ENCODE assay signal across 16 mouse cellular contexts in genomic region chr17:29864440-29864839, GRCm38 (mm10).
DNase-seq lines count a peak whose midpoint lies in the region; ATAC-seq and TF ChIP-seq lines count a peak whose summit lies in the region.
"Had no signal": no experiment of that assay in that cellular context is flagged by ENCODE, and none has a peak within 500 bp of the region (broad histone marks: within the 10 kb centered on the region; RNA-seq: fewer than 3 reads in every experiment).

No protein-coding gene starts in this region.

- no peaks in the 10 kb centered on the region for H3K27me3 ChIP-seq in forebrain, postnatal 0 days (ENCODE audit: insufficient read depth, low read length)
- no peaks in the 10 kb centered on the region for H3K27me3 ChIP-seq in forebrain, embryonic 14.5 days (replicated peaks; ENCODE audit: control insufficient read depth, insufficient read depth, low read length)
- no peaks in the 10 kb centered on the region for H3K27me3 ChIP-seq in liver, embryonic 11.5 days (replicated peaks; ENCODE audit: control insufficient read depth, insufficient read depth, low read length)
- no peaks in the 10 kb centered on the region for H3K27me3 ChIP-seq in neural tube, embryonic 15.5 days (replicated peaks)
- H3K27me3 ChIP-seq: embryonic facial prominence, embryonic 13.5 days; hindbrain, embryonic 12.5 days had no signal

- H3K9me3 ChIP-seq in forebrain, postnatal 0 days (ENCODE audit: low read length): 0 out of 2 replicates have a peak, but pooled peaks cover 6% of the 10 kb centered on the region
- H3K9me3 ChIP-seq in forebrain, embryonic 14.5 days (replicated peaks; ENCODE audit: control insufficient read depth, low read length): no peaks in the 10 kb centered on the region
- H3K9me3 ChIP-seq in liver, embryonic 11.5 days (ENCODE audit: control insufficient read depth, low read length): no peaks in the 10 kb centered on the region
- H3K9me3 ChIP-seq in neural tube, embryonic 15.5 days (replicated peaks): no peaks in the 10 kb centered on the region

- H3K9ac ChIP-seq in forebrain, postnatal 0 days: no peak overlapping the region
- H3K9ac ChIP-seq in forebrain, embryonic 14.5 days (ENCODE audit: low read length): no peak overlapping the region
- no peak overlapping the region for H3K9ac ChIP-seq in liver, embryonic 11.5 days (ENCODE audit: low read depth, low read length)
- no peak overlapping the region for H3K9ac ChIP-seq in neural tube, embryonic 15.5 days (replicated peaks)
- H3K9ac ChIP-seq: embryonic facial prominence, embryonic 13.5 days; hindbrain, embryonic 12.5 days had no signal

- H3K4me3 ChIP-seq in forebrain, postnatal 0 days (ENCODE audit: low read depth, low read length): no peak overlapping the region
- no peak overlapping the region for H3K4me3 ChIP-seq in forebrain, embryonic 14.5 days (ENCODE audit: low read depth, low read length)
- H3K4me3 ChIP-seq in liver, embryonic 11.5 days (ENCODE audit: low read depth, low read length): no peak overlapping the region
- H3K4me3 ChIP-seq in neural tube, embryonic 15.5 days (replicated peaks): no peak overlapping the region
- H3K4me3 ChIP-seq: embryonic facial prominence, embryonic 13.5 days; forebrain, embryonic 10.5 days; hindbrain, embryonic 12.5 days; midbrain, embryonic 10.5 days had no signal

- H3K27ac ChIP-seq in forebrain, postnatal 0 days (ENCODE audit: low read depth, low read length): no peak overlapping the region
- H3K27ac ChIP-seq in forebrain, embryonic 14.5 days (ENCODE audit: low read depth, low read length): no peak overlapping the region
- no peak overlapping the region for H3K27ac ChIP-seq in liver, embryonic 11.5 days (ENCODE audit: low read depth, low read length)
- no peak overlapping the region for H3K27ac ChIP-seq in neural tube, embryonic 15.5 days (replicated peaks)
- H3K27ac ChIP-seq: embryonic facial prominence, embryonic 13.5 days; forebrain, embryonic 10.5 days; hindbrain, embryonic 12.5 days; midbrain, embryonic 10.5 days had no signal

- no peaks in the 10 kb centered on the region for H3K36me3 ChIP-seq in forebrain, postnatal 0 days (ENCODE audit: insufficient read depth)
- no peaks in the 10 kb centered on the region for H3K36me3 ChIP-seq in forebrain, embryonic 14.5 days (ENCODE audit: control insufficient read depth, insufficient read depth, low read length)
- H3K36me3 ChIP-seq in liver, embryonic 11.5 days (ENCODE audit: control insufficient read depth, insufficient read depth, low read length): no peaks in the 10 kb centered on the region
- H3K36me3 ChIP-seq in neural tube, embryonic 15.5 days: no peaks in the 10 kb centered on the region
- H3K36me3 ChIP-seq: embryonic facial prominence, embryonic 13.5 days; hindbrain, embryonic 12.5 days had no signal

- H3K4me1 ChIP-seq in forebrain, postnatal 0 days (ENCODE audit: insufficient read depth): 0 out of 2 replicates have a peak, but pooled peaks cover 2% of the 10 kb centered on the region
- H3K4me1 ChIP-seq in forebrain, embryonic 14.5 days (ENCODE audit: control insufficient read depth, insufficient read depth, low read length): no peaks in the 10 kb centered on the region
- peaks cover 12% of the 10 kb centered on the region for H3K4me1 ChIP-seq in liver, embryonic 11.5 days (replicated peaks; ENCODE audit: control insufficient read depth, insufficient read depth, low read length)
- H3K4me1 ChIP-seq in neural tube, embryonic 15.5 days: no peaks in the 10 kb centered on the region
- H3K4me1 ChIP-seq: embryonic facial prominence, embryonic 13.5 days; hindbrain, embryonic 12.5 days had no signal

- H3K4me2 ChIP-seq in forebrain, postnatal 0 days (ENCODE audit: low read depth): no peak overlapping the region
- no peak overlapping the region for H3K4me2 ChIP-seq in forebrain, embryonic 14.5 days (ENCODE audit: low read length)
- no peak overlapping the region for H3K4me2 ChIP-seq in liver, embryonic 11.5 days
- no peak overlapping the region for H3K4me2 ChIP-seq in neural tube, embryonic 15.5 days
- H3K4me2 ChIP-seq: embryonic facial prominence, embryonic 13.5 days; hindbrain, embryonic 12.5 days had no signal

- no peak for DNase-seq in forebrain, postnatal 0 days
- no peak for DNase-seq in forebrain, embryonic 14.5 days (ENCODE audit: low spot score)
- DNase-seq in liver: peak; percentile 62
- DNase-seq in liver, embryonic 11.5 days (ENCODE audit: low spot score): no peak
- DNase-seq in ES-CJ7 (ENCODE audit: low read depth, low spot score): peak; percentile 53
- peak; percentile 32 for DNase-seq in induced T-regulatory cell, adult 2 months (ENCODE audit: low read depth)
- DNase-seq: adrenal gland, postnatal 36 days; cerebellum, adult 11 months; kidney, adult 18-20 months; lung, postnatal 36 days had no signal

- no peak for ATAC-seq in forebrain, postnatal 0 days
- ATAC-seq in forebrain, embryonic 14.5 days: no peak
- no peak for ATAC-seq in liver, embryonic 11.5 days (replicated peaks; ENCODE audit: low FRiP score)
- ATAC-seq in activated CD4-positive, CD25-positive, alpha-beta regulatory T cell, adult 4 months: no peak
- ATAC-seq in neural tube, embryonic 15.5 days (ENCODE audit: low FRiP score): no peak

- whole genome bisulfite sequencing in forebrain, postnatal 0 days: 62% methylated on average over 7 of the region's 7 CpGs
- 59% methylated on average over 7 of the region's 7 CpGs for WGBS in forebrain, embryonic 14.5 days
- 52% methylated on average over 7 of the region's 7 CpGs for WGBS in liver, embryonic 11.5 days
- 65% methylated on average over 7 of the region's 7 CpGs for WGBS in neural tube, embryonic 15.5 days

- TF ChIP-seq CTCF in forebrain, postnatal 0 days (IDR thresholded peaks at IDR 0.05; ENCODE audit: low read depth): peak; percentile 29

Comparison
In these comparisons a context has a peak if more than half of its experiments do, and no peak if none do; other contexts are left out.
1. DNase-seq: peak in liver (single experiment), ES-CJ7 (single experiment) and induced T-regulatory cell, adult 2 months (single experiment); none in forebrain, postnatal 0 days (single experiment), forebrain, embryonic 14.5 days (single experiment) and liver, embryonic 11.5 days (single experiment).